Mouse (Mus musculus) adrenal gland, adult (tissue): ENCODE measurements at regions not wholly inside any gene's neighbourhood (a gene's known extent, or its start where the extent isn't known, plus 50 kb on each side); places are given as distances from the start of the nearest gene placed in this dataset.
A peak's percentile ranks its signal among the peaks of the same experiment; 100 is the strongest.

Source experiments
- DNase-seq, 2 experiments: peaks; one replicate each; pipeline ENCODE4 v3.0.0; 2022 to 2023; ENCODE audit warnings: low spot score in 1 of 2; ENCODE audit not compliant: inconsistent age in 2 of 2

- DNase-seq = no peak
Observed at GRCm38 (mm10) chr19:44626261-44626660, 63.6 kb downstream of the Hif1an start.

GRCm38 (mm10) chr19:44629705-44630104, 67.1 kb downstream of the Hif1an start:
- no peak for DNase-seq

- DNase-seq = no peak
Observed at GRCm38 (mm10) chr19:44631356-44632007, 68.8 kb downstream of the Hif1an start.

DNA sequence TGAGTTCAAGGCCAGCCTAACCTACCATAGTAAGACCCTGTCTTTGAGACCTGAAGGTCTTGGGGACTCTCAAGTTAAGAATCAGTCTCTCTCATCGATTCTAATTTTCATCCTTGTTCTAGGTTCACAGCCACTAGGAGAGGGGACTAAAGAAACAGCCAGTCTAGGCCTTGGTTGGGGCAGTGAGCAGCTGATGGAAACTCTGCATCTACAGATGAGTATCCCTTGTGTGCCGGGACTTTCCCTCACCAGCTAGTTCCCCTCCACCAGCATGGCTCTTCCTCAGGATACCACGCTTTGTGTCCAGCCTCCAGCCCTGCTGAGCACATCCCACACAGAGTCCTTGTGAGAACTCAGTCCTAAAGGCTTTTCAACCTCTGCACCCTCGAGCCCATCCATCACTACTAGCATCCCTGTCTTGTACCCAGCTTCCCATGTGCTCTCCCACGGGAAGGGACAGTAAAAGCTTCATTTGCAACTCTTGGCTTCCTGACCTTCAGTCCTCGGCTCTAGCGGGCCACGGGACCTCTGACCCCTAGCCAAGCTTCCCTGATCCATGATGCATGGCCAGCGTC, 74.6 kb downstream of the Hif1an start:
- no peak for DNase-seq

GRCm38 (mm10) chr19:44640021-44640420, 77.4 kb downstream of the Hif1an start:
- peak in 1 of 2 experiments; percentile 20 for DNase-seq

DNA sequence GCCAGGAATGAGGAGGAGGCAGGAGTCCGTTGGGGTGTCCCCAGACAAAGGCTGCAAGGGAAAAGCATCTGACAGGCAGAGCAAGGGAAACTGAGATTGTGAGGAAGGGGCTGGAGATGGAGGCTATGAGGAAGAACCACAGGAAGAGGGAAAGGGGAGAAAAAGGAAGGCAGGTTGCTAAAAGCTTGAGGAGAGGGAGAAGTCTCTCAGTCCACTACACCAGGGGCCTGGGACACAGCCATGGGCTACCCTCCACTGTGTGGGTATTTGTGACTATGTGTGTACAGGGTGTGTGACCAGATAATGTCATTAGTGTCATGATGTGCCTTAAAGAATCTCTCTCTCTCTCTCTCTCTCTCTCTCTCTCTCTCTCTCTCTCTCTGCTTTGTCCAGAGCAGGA, 77.9 kb downstream of the Hif1an start:
- no peak for DNase-seq

GRCm38 (mm10) chr19:44642294-44642693, 79.6 kb downstream of the Hif1an start:
- no peak for DNase-seq

GRCm38 (mm10) chr19:44644376-44644775, 81.7 kb downstream of the Hif1an start:
- no peak for DNase-seq

GRCm38 (mm10) chr19:44644929-44645328, 82.3 kb downstream of the Hif1an start:
- DNase-seq = no peak

DNA sequence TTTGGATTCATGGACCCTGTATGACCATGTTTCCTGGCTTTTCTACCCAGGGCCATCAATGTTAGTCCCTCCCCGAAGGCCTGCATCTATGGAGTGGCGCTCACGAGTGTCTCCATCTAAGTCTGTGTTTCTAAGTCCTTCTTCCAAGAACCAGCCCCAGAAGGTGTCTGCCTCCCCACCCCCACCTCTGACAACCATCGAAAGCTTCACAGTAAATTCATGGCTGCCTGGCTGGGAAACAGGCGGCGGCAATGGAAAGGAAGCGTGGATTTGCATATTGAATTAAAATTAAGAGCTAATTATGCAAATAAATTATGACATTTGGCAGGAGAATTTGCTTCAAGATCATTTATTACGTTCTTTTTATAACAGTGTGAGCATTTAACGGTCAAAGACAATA, 83.9 kb downstream of the Hif1an start:
- no peak for DNase-seq

- DNase-seq = no peak
Observed at GRCm38 (mm10) chr19:44649206-44649605, 86.6 kb downstream of the Hif1an start.

DNA sequence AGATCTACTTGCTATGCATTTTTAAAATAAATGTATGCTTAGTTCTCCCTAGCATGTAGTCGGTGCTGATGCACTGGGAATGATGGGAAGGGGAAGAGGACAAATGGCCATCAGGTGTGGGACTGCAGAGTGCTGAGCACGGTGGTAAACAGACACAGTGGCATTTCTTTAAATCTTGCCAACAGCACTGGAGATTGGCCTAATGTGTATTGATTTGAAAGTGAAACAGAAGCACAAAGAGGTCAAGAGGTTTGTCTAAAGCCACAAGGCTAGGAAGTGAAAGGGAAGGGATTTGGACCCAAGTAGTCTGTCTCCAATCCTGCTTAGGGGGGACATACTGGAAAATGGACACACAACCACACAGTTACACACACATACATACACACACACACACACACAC, 88.2 kb downstream of the Hif1an start:
- no peak for DNase-seq

DNA sequence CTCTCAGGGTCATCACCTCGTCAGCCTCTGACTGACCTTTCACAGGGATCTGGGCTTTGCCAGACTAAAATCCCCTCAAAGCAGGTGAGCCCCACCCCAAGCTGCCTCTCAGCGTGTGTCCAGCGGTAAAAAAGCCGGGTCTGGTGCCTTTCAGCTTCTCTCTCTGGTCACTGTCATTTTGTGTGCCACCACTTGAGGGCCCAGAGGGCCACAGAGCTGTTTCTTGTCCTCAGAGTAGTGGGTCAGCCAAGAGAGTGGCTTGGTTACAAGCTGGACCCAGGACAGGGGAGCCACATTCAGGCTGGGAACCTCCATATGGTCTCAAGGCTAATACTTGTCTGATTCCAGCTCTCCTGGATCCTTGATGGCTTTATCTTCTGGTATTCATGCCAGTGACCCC, 89.0 kb downstream of the Hif1an start:
- peak in 1 of 2 experiments; percentile 23 for DNase-seq

GRCm38 (mm10) chr19:44655719-44656118, 93.1 kb downstream of the Hif1an start:
- DNase-seq = peak; percentile 13 to 58

GRCm38 (mm10) chr19:44659316-44659715, 96.5 kb upstream of the Pax2 start:
- no peak for DNase-seq

DNA sequence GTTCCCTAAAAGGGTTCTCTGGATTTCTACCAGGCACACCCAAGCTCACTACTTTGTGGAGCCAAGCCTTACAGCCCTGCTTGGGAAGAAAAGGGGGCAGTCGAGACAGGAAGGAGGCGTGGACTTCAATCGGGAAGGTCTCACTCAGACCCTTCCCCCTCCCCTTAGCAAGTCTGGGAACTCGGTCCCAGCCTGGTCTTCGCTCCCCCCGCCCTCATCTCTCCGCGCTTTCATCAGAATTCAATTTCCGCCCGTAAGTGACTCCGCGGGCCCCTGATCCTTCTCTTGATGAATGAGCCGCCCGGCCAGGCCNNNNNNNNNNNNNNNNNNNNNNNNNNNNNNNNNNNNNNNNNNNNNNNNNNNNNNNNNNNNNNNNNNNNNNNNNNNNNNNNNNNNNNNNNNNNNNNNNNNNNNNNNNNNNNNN, 86.3 kb upstream of the Pax2 start:
- no peak for DNase-seq

GRCm38 (mm10) chr19:44674621-44675245, 81.1 kb upstream of the Pax2 start:
- DNase-seq = no peak

DNA sequence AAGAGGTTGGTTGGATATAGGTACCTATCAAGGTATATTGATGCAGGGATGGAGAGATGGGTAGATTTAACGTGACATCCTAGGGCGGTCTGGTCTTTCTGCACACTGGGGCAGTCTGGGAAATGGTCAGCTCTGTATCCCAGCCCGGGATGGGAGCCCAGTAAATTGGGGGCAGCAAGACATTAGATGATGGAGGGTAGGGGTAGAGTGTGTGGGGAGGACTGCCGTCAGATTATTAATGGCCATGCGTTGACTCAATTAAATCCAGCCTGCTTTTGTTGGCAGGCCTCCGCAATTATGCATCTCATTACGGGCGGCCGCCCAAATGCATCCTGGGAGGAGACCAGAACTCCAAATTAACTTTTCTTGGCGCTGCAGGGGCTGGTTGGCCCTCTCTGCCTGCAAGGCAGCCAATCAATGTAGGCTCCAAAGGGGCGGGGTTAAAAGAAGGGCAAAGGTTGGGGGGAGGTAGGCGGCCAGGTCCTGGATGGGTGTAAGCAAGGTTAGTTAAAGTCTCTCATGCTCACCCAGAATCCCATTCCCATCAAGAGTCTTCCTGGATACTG, 79.2 kb upstream of the Pax2 start:
- no peak for DNase-seq

- DNase-seq = no peak
Observed at GRCm38 (mm10) chr19:44677295-44677694, 78.5 kb upstream of the Pax2 start.

DNA sequence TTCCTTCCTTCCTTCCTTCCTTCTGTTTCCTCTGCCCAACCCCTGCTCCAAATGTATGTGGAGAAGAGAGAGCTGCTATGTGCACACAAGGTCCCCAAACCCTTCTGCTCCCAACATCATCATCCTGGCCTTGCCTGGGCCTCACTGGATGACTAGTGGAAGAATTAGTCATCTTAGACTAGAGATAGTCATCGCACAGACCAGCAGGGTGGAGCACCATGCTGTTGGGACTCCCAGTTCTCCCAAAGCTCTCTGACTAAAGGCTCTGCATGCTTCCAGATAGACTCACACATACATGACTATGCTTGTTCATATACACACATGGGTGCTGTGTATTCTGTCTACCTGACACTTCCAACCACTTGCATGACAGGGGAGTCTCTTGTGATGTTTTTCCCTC, 77.2 kb upstream of the Pax2 start:
- DNase-seq = no peak

DNA sequence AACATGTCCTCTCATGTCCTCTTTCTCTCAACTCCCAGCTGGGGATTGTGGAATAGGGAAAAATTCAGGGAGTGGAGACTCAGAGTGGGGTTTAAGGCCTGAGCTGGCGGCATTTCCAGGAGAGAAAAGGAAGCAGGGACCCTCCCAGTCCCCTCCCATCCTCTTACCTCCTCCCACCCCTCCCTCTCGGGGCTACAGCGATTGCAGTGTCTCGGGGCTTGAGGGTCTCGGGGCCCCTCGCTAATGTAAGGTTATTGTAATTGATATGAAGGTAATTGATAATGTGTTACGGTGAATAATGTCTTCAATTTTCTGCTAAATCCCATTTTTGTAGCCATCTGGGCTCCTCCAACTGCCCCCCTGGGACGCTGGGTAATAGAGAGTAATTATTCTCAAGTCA, 74.2 kb upstream of the Pax2 start:
- DNase-seq = no peak

DNA sequence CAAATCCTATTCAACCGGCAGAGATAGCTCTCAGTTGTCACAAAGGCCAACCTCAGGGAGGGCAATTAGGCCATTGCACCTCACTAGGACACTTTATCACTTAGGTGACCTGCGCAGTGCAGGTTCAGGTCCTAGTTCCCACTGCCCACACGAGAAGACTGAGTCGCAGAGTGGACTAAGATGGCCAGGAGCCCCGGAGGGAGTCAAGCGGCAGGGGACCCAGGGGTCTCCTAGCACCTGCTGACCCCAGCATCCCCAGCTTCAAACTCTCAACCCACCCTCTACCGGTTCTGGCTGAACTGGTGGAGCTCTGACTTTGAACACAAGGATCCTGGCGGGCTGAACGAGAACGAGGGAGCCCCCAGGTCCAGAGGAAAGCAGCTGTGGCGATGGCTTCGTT, 72.7 kb upstream of the Pax2 start:
- no peak for DNase-seq
